Mouse (Mus musculus): ENCODE results near the gene Rnf24. TPM values are rescaled to one million over a fixed set of nuclear protein-coding genes. Genes with fewer than 3 reads are reported as not detected.
A peak's percentile ranks its signal among the peaks of the same experiment; 100 is the strongest.

Gene Rnf24
- polyA plus RNA-seq, 1 experiment from 2014 or later = 4.8 TPM

GRCm38 (mm10) chr2:131253681-131254328, 98.9 kb downstream of the Rnf24 start:
- 18% methylated on average over 7 of the region's 7 CpGs for WGBS
- no peaks in the 10 kb centered on the region for H3K9me3 ChIP-seq (ENCODE audit: control insufficient read depth, low read length)
- peak overlapping the region; percentile 73 for H3K27ac ChIP-seq (ENCODE audit: low read depth, low read length)
- no peak overlapping the region for H3K4me3 ChIP-seq (ENCODE audit: low read length)
- H3K4me2 ChIP-seq (replicated peaks; ENCODE audit: low read depth, low read length) = no peak overlapping the region
- H3K4me1 ChIP-seq (ENCODE audit: control insufficient read depth, insufficient read depth, low read length) = 0 out of 2 replicates have a peak, but pooled peaks cover 3% of the 10 kb centered on the region
- H3K9ac ChIP-seq (ENCODE audit: low read depth, low read length) = 0 out of 2 replicates have a peak overlapping the region, but pooled peaks have one; percentile 5
- peak; percentile 76 for ATAC-seq (ENCODE audit: low FRiP score, low TSS enrichment)
- no peaks in the 10 kb centered on the region for H3K27me3 ChIP-seq (ENCODE audit: control insufficient read depth, insufficient read depth, low read length)
- no peaks in the 10 kb centered on the region; the same call in 1 of the 2 replicates for H3K36me3 ChIP-seq (ENCODE audit: control insufficient read depth, insufficient read depth, low read length)

Small RNA genes within 50 kb of the gene (microRNA-seq; reads per million reads assigned to microRNA genes)
- gene Mir103-2 = 68.4 reads per million, percentile 48 among the genes with 10 or more reads in this experiment

Other genes with a start within 250 kb of the Rnf24 start
- 8.6 and 10.0 TPM in 2 replicates for gene Hspa12b, start 225.6 kb downstream of the Rnf24 start, polyA plus RNA-seq (2014; fragmentation: Nextera tagmentation; extraction: Ambion mirVana)
- gene Gm11037, start 219.4 kb downstream of the Rnf24 start, polyA plus RNA-seq (2014; fragmentation: Nextera tagmentation; extraction: Ambion mirVana) = not detected in 2 replicates
- gene 1700037H04Rik, start 192.8 kb downstream of the Rnf24 start, polyA plus RNA-seq (2014; fragmentation: Nextera tagmentation; extraction: Ambion mirVana) = 99.3 and 101 TPM in 2 replicates
- 6.9 and 8.0 TPM in 2 replicates for gene Cenpb, start 172.8 kb downstream of the Rnf24 start, polyA plus RNA-seq (2014; fragmentation: Nextera tagmentation; extraction: Ambion mirVana)
- 41.5 and 55.7 TPM in 2 replicates for gene Cdc25b, start 165.9 kb downstream of the Rnf24 start, polyA plus RNA-seq (2014; fragmentation: Nextera tagmentation; extraction: Ambion mirVana)
- gene Spef1, start 165.6 kb downstream of the Rnf24 start, polyA plus RNA-seq (2014; fragmentation: Nextera tagmentation; extraction: Ambion mirVana) = 3.4 and 5.1 TPM in 2 replicates
- gene Ap5s1, start 145.8 kb downstream of the Rnf24 start, polyA plus RNA-seq (2014; fragmentation: Nextera tagmentation; extraction: Ambion mirVana) = 22.2 and 23.7 TPM in 2 replicates
- gene Mavs, start 118.8 kb downstream of the Rnf24 start, polyA plus RNA-seq (2014; fragmentation: Nextera tagmentation; extraction: Ambion mirVana) = 19.7 and 23.7 TPM in 2 replicates
- 45.4 and 49.3 TPM in 2 replicates for gene Pank2, start 90.4 kb downstream of the Rnf24 start, polyA plus RNA-seq (2014; fragmentation: Nextera tagmentation; extraction: Ambion mirVana)
- 27.4 and 29.1 TPM in 2 replicates for gene Smox, start 138.6 kb upstream of the Rnf24 start, polyA plus RNA-seq (2014; fragmentation: Nextera tagmentation; extraction: Ambion mirVana)
- 1.1 and 1.5 TPM in 2 replicates for gene Adra1d, start 209.4 kb upstream of the Rnf24 start, polyA plus RNA-seq (2014; fragmentation: Nextera tagmentation; extraction: Ambion mirVana)

Measured in kidney, embryonic 14.5 days (tissue).